Mouse (Mus musculus) neural tube, postnatal 0 days (tissue): ENCODE results near the gene Gm28308. TPM values are rescaled to one million over a fixed set of nuclear protein-coding genes. Genes with fewer than 3 reads are reported as not detected.

ENCODE experiments used
- polyA plus RNA-seq: library from polyadenylated mRNA; unstranded; fragments of >200 nt; fragmentation: Nextera tagmentation; extraction: Ambion mirVana; gene quantifications from 2 replicates; pipeline ENCODE4 v1.2.1, GENCODE M21; 2015

Gene Gm28308
- polyA plus RNA-seq, result 0.61 and 1.8 TPM in 2 replicates

GRCm38 (mm10) chr6:52213119-52213986 lies at the start of gene Gm28308, which contains the start of gene Hoxa3:
Gene Gm28308, minus strand, starts transcription at chr6:52213339.
Gene Hoxa3, minus strand, starts transcription at chr6:52213336.

DNA sequence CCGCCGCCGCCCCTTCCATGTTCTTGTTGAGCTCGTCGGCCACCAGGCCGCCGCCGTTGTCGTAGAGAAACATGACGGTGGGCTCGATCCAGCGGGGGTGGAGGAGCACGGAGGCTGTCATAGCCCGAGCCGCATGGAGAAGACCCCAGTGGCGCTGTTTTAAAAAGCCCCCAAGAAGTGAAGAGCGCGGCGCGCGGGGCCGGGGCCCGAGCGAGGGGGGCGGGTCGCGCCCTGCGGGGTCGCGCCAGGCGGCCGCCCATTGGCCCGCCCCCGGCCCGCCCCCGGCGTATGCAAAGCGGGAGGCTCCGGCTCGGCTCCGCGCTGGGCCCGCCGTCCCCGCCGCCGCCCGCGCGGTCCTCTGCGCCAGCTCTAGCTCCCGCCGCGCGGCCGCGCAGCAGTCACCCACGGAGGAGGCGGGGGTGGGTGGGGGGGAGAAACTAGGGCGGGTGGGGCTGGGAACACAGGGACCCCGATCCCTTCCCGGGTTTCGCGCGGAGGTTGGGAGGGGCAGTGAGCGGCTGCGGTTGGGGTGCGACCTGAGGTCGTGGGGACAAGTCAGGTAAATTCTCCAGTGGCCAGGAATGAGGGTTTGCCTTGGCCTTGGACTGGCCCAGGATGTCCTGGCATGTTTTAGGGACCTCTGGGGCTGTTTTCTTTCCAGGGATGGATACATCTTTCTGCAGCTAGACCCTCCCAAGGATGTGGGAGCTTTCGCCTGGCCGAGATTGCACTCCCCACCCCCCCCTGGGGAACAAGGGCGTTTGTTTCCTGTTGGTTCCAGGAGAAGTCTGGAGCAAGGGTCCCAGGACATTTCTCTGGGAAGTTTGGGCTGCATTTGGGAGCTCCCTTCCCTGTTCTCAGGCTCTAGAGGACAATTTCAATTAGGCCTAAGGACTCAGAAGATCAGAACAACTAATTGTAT lies 47.8 kb upstream of the Gm28308 start, which contains the start of gene Hoxa13:
Gene Hoxa13 (minus strand): TSS at position 227 of the 922 bp plus-strand sequence.

GRCm38 (mm10) chr6:52245757-52246142 lies 32.6 kb upstream of the Gm28308 start, which contains the start of gene Hoxa11:
Gene Hoxa11, minus strand, starts transcription at chr6:52245810.

GRCm38 (mm10) chr6:52240389-52241000 lies 27.4 kb upstream of the Gm28308 start, which contains the start of gene Hoxa10:
Gene Hoxa10, minus strand, starts transcription at chr6:52240854.

DNA sequence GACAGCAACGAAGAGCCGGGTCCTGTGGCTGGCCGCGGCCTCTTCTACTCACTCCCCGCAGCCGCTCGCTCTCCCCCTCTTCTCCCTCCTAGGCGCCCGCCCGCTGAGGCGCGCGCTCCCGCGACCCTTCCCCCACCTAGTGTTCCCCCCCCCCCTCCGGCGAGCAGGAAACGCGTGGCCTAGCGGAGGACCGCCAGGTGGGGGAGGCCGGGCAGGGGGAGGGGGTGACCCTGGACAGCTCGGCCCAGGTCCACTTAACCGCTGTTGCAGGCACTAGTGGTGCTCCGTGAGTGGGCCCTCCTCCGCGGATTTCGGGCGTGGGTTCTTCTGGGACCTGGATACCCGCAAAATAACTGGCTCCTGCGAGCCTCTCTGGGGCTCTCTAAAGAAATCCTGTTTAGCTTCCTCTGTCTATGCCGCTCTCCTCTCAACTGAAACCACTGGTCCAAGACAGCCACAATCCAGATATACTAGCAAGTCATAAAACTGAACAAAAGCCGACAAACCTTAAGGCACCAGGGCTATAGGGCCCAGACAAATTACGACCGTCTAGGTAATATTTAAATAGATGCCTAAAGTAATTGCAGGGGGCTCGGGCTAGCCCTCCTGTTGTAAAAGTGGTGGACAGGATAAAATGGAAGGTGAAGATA lies 17.5 kb upstream of the Gm28308 start, which contains the start of gene Hoxa9:
Gene Hoxa9 (minus strand): TSS at position 574 of the 650 bp plus-strand sequence.

DNA sequence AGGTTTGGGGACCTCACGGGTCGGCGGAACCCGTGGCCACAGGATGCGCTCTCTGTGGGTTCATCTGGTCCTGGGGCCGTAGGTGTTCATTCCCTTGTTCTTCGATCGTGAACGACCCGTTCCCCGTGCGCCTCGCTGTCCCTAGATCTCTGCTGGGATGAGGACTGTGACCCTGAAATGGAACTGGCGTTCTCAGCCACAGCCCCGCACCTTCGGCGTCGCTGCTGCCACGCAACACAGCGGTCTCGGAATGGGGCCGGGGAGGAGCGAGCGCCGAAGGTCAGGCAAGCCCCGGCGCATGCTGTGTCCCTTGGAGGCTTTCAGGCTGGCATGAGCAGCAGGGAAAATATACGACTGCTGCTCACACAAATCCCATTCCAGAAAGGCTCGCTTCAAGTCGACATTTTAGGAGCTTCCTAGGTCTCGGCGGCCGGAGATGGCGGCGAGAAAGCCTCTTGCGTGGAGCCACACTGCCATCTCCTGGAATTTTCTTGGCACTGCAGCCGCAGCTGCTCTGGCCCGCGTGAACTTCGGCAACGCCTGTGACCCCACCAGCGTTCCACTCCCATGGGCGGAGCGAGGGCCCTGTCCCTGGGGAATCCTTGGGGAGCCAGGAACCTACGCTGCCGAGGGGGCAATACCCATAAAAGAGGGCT lies 8.3 kb upstream of the Gm28308 start, which contains the start of gene Hoxa7:
Gene Hoxa7 (minus strand): TSS at position 518 of the 656 bp plus-strand sequence.

DNA sequence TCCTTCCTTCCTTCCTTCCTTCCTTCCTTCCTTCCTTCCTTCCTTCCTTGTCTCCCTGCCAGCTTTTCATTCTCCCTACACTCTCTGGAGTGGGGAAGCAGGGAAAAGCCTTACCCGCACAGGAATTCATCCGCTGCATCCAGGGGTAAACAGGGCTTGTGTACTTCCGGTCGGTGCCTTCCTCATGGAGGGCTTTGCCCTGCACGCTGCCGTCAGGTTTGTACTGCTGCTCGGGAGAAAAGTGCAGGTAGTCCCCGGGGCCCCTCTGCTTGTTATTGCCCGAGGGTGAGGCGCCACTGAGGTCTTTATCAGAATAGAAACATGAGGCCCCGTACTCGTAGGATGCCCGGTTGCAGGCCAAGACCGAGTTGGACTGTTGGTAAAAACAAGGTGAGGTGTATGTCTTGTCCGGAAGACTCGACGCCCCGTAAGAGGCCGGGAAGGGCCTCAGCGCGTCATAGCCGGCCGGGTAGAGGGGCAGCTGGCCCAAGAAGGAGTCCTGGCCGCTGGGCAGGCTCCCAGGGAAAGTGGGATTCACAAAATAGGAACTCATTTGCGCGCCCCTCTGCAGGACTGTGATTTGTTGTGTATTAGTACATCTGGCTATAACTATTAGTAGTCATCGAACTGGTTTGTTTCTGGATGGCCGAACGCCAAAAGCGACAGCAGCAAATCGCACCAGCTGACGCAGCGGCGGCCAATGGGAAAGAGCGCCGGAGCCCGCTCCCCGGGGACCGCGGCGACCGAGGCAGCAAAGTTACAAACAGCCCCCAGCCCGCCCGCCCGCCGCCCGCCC lies 4.9 kb downstream of the Gm28308 start, which contains the start of gene Hoxa6:
Gene Hoxa6 (minus strand): TSS at position 651 of the 796 bp plus-strand sequence.

GRCm38 (mm10) chr6:52204050-52204752 lies 8.9 kb downstream of the Gm28308 start, which contains the start of gene Hoxa5:
Gene Hoxa5, minus strand, starts transcription at chr6:52204587.

GRCm38 (mm10) chr6:52190906-52191810 lies 22.0 kb downstream of the Gm28308 start, which contains the start of gene Hoxa4:
Gene Hoxa4, minus strand, starts transcription at chr6:52191753.

GRCm38 (mm10) chr6:52177061-52177735 lies 35.9 kb downstream of the Gm28308 start, which contains the start of gene 5730596B20Rik:
Gene 5730596B20Rik, plus strand, starts transcription at chr6:52177498.

GRCm38 (mm10) chr6:52164626-52165440 lies 48.3 kb downstream of the Gm28308 start, which contains the start of gene Hoxa2:
Gene Hoxa2, minus strand, starts transcription at chr6:52164831.

DNA sequence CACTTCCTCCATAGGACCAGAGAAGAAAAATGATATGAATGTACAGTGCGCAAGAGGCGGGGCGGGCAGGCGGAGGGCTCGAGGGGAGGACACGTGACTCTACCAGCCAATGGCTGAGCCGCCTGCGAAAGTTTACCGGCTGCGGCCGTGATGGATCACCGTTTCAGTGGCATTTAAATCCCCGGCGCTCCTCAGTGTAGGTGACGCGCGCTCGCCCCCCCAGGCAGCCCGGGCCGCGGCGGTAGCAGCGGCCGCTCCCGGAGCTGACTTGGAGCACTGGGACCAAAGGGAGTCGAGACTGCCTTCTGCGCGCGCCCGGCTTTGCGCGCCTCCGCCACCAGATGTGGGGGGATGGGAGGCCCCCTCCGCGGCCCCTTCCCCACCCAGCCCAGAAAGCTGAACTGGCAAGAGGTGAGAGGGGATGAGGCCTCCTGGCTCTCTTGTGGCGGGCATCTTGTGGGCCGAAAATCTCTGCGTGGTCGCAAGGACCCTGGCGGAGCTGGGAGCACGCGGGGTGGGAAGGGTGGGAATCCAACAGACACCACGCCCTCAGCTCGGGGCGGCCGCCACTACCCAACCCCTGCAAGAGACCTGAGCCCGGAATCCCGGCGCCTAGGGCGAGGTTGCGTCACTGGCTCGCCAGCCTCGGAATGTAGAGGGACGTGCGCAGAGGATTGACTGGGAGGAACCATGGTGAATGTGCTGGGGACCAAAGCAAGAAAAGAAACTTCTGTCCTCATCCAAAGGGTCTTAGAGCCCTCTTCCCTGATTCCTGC lies 54.7 kb downstream of the Gm28308 start, which contains the start of gene Hoxa1:
Gene Hoxa1 (minus strand): TSS at position 42 of the 776 bp plus-strand sequence.

